Mouse (Mus musculus): ENCODE data around the gene Tfap2e. TPM values are rescaled to one million over a fixed set of nuclear protein-coding genes. Genes with fewer than 3 reads are reported as not detected.
A peak's percentile ranks its signal among the peaks of the same experiment; 100 is the strongest.

The Tfap2e gene
- 0.69 and 1.0 TPM in 2 replicates for polyA plus RNA-seq (2014; fragmentation: Nextera tagmentation; extraction: Ambion mirVana)

GRCm38 (mm10) chr4:126736001-126736414 lies at the start of gene Tfap2e:
Tfap2e (minus strand) TSS chr4:126736240.
- H3K4me3 ChIP-seq (ENCODE audit: low read depth, low read length), result peak within 1 kb of the TSS; percentile 17
- 2% methylated on average over 32 of the region's 32 CpGs for WGBS
- no peaks in the 10 kb centered on the region for H3K36me3 ChIP-seq (ENCODE audit: control insufficient read depth, insufficient read depth, low read length)
- peaks cover 80% of the 10 kb centered on the region for H3K27me3 ChIP-seq (replicated peaks; ENCODE audit: control insufficient read depth, insufficient read depth, low read length)
- ATAC-seq (peak; percentile 61), DNase-seq (ENCODE audit: low spot score) (peak; percentile 68)
- peak within 1 kb of the TSS; percentile 36 for H3K4me2 ChIP-seq (ENCODE audit: low read length)
- H3K4me1 ChIP-seq (ENCODE audit: control insufficient read depth, insufficient read depth, low read length), result no peaks in the 10 kb centered on the region
- no peaks in the 10 kb centered on the region for H3K9me3 ChIP-seq (replicated peaks; ENCODE audit: control insufficient read depth, low read length)
- H3K27ac ChIP-seq (ENCODE audit: low read depth, low read length), result no peak within 1 kb of the TSS
- H3K9ac ChIP-seq (ENCODE audit: low read length), result no peak within 1 kb of the TSS

GRCm38 (mm10) chr4:126782996-126783395 lies 47.0 kb upstream of the Tfap2e start:
- Histone ChIP-seq H3K4me2 (ENCODE audit: low read length) (no peak overlapping the region), H3K36me3 (ENCODE audit: control insufficient read depth, insufficient read depth, low read length) (no peaks in the 10 kb centered on the region), H3K9me3 (replicated peaks; ENCODE audit: control insufficient read depth, low read length) (no peaks in the 10 kb centered on the region), H3K4me1 (ENCODE audit: control insufficient read depth, insufficient read depth, low read length) (peaks cover 41% of the 10 kb centered on the region), H3K4me3 (ENCODE audit: low read depth, low read length) (no peak overlapping the region), H3K9ac (ENCODE audit: low read length) (no peak overlapping the region), H3K27ac (ENCODE audit: low read depth, low read length) (peak overlapping the region; percentile 1; the same call in 1 of the 2 replicates), H3K27me3 (replicated peaks; ENCODE audit: control insufficient read depth, insufficient read depth, low read length) (no peaks in the 10 kb centered on the region)
- DNase-seq (ENCODE audit: low spot score) (peak; percentile 55), ATAC-seq (no peak)
- WGBS, result 47% methylated on average over 8 of the region's 8 CpGs

GRCm38 (mm10) chr4:126782512-126782911 lies 46.5 kb upstream of the Tfap2e start:
- H3K36me3 ChIP-seq (ENCODE audit: control insufficient read depth, insufficient read depth, low read length), result no peaks in the 10 kb centered on the region
- ATAC-seq, result no peak
- H3K4me3 ChIP-seq (ENCODE audit: low read depth, low read length), result no peak overlapping the region
- no peak overlapping the region for H3K4me2 ChIP-seq (ENCODE audit: low read length)
- H3K9me3 ChIP-seq (replicated peaks; ENCODE audit: control insufficient read depth, low read length), result no peaks in the 10 kb centered on the region
- H3K27ac ChIP-seq (ENCODE audit: low read depth, low read length), result 0 out of 2 replicates have a peak overlapping the region, but pooled peaks have one; percentile 44
- H3K9ac ChIP-seq (ENCODE audit: low read length), result no peak overlapping the region
- 67% methylated on average over 8 of the region's 8 CpGs for WGBS
- no peaks in the 10 kb centered on the region for H3K27me3 ChIP-seq (replicated peaks; ENCODE audit: control insufficient read depth, insufficient read depth, low read length)
- no peak for DNase-seq (ENCODE audit: low spot score)
- peaks cover 41% of the 10 kb centered on the region for H3K4me1 ChIP-seq (ENCODE audit: control insufficient read depth, insufficient read depth, low read length)

- H3K4me2 ChIP-seq (ENCODE audit: low read length), result no peak overlapping the region
- DNase-seq (ENCODE audit: low spot score) (peak; percentile 57), ATAC-seq (peak; percentile 45; the same call in 1 of the 2 replicates)
- 3% methylated on average over 3 of the region's 3 CpGs for WGBS
- no peaks in the 10 kb centered on the region for H3K9me3 ChIP-seq (replicated peaks; ENCODE audit: control insufficient read depth, low read length)
- H3K36me3 ChIP-seq (ENCODE audit: control insufficient read depth, insufficient read depth, low read length), result no peaks in the 10 kb centered on the region
- H3K4me3 ChIP-seq (ENCODE audit: low read depth, low read length), result no peak overlapping the region
- H3K4me1 ChIP-seq (ENCODE audit: control insufficient read depth, insufficient read depth, low read length), result peaks cover 41% of the 10 kb centered on the region
- no peak overlapping the region for H3K9ac ChIP-seq (ENCODE audit: low read length)
- peak overlapping the region; percentile 44; the same call in 1 of the 2 replicates for H3K27ac ChIP-seq (ENCODE audit: low read depth, low read length)
- H3K27me3 ChIP-seq (replicated peaks; ENCODE audit: control insufficient read depth, insufficient read depth, low read length), result no peaks in the 10 kb centered on the region
Observed at GRCm38 (mm10) chr4:126781871-126782270, 45.8 kb upstream of the Tfap2e start.

GRCm38 (mm10) chr4:126779826-126780775 lies 44.1 kb upstream of the Tfap2e start:
- Histone ChIP-seq H3K27ac (ENCODE audit: low read depth, low read length) (peak overlapping the region; percentile 80), H3K27me3 (replicated peaks; ENCODE audit: control insufficient read depth, insufficient read depth, low read length) (no peaks in the 10 kb centered on the region), H3K9me3 (replicated peaks; ENCODE audit: control insufficient read depth, low read length) (no peaks in the 10 kb centered on the region), H3K4me3 (ENCODE audit: low read depth, low read length) (no peak overlapping the region), H3K36me3 (ENCODE audit: control insufficient read depth, insufficient read depth, low read length) (no peaks in the 10 kb centered on the region), H3K4me2 (ENCODE audit: low read length) (peak overlapping the region; percentile 34), H3K9ac (ENCODE audit: low read length) (peak overlapping the region; percentile 21; the same call in 1 of the 2 replicates), H3K4me1 (ENCODE audit: control insufficient read depth, insufficient read depth, low read length) (peaks cover 41% of the 10 kb centered on the region)
- 10% methylated on average over 12 of the region's 12 CpGs for WGBS
- DNase-seq (ENCODE audit: low spot score), result peak; percentile 71
- peak; percentile 42 for ATAC-seq

- peak; percentile 58; the same call in 1 of the 2 replicates for ATAC-seq
- peak overlapping the region; percentile 80 for H3K27ac ChIP-seq (ENCODE audit: low read depth, low read length)
- peak overlapping the region; percentile 28 for H3K4me2 ChIP-seq (ENCODE audit: low read length)
- no peaks in the 10 kb centered on the region for H3K9me3 ChIP-seq (replicated peaks; ENCODE audit: control insufficient read depth, low read length)
- peaks cover 41% of the 10 kb centered on the region for H3K4me1 ChIP-seq (ENCODE audit: control insufficient read depth, insufficient read depth, low read length)
- H3K4me3 ChIP-seq (ENCODE audit: low read depth, low read length), result no peak overlapping the region
- no peaks in the 10 kb centered on the region for H3K36me3 ChIP-seq (ENCODE audit: control insufficient read depth, insufficient read depth, low read length)
- peak overlapping the region; percentile 25; the same call in 1 of the 2 replicates for H3K9ac ChIP-seq (ENCODE audit: low read length)
- peak; percentile 39 for DNase-seq (ENCODE audit: low spot score)
- no peaks in the 10 kb centered on the region for H3K27me3 ChIP-seq (replicated peaks; ENCODE audit: control insufficient read depth, insufficient read depth, low read length)
- WGBS, result 20% methylated on average over 8 of the region's 8 CpGs
Observed at GRCm38 (mm10) chr4:126779148-126779581, 43.1 kb upstream of the Tfap2e start.

GRCm38 (mm10) chr4:126775182-126775581 lies 39.1 kb upstream of the Tfap2e start:
- no peak for DNase-seq (ENCODE audit: low spot score)
- no peak overlapping the region for H3K4me3 ChIP-seq (ENCODE audit: low read depth, low read length)
- no peaks in the 10 kb centered on the region for H3K9me3 ChIP-seq (replicated peaks; ENCODE audit: control insufficient read depth, low read length)
- H3K4me2 ChIP-seq (ENCODE audit: low read length), result no peak overlapping the region
- no peaks in the 10 kb centered on the region for H3K27me3 ChIP-seq (replicated peaks; ENCODE audit: control insufficient read depth, insufficient read depth, low read length)
- no peak overlapping the region for H3K27ac ChIP-seq (ENCODE audit: low read depth, low read length)
- no peak overlapping the region for H3K9ac ChIP-seq (ENCODE audit: low read length)
- peaks cover 17% of the 10 kb centered on the region for H3K4me1 ChIP-seq (ENCODE audit: control insufficient read depth, insufficient read depth, low read length)
- ATAC-seq, result no peak
- 78% methylated on average over 1 of the region's 1 CpGs for WGBS
- H3K36me3 ChIP-seq (ENCODE audit: control insufficient read depth, insufficient read depth, low read length), result no peaks in the 10 kb centered on the region

- Histone ChIP-seq H3K9ac (ENCODE audit: low read length) (no peak overlapping the region), H3K36me3 (ENCODE audit: control insufficient read depth, insufficient read depth, low read length) (no peaks in the 10 kb centered on the region), H3K4me3 (ENCODE audit: low read depth, low read length) (no peak overlapping the region), H3K27ac (ENCODE audit: low read depth, low read length) (no peak overlapping the region), H3K27me3 (replicated peaks; ENCODE audit: control insufficient read depth, insufficient read depth, low read length) (no peaks in the 10 kb centered on the region), H3K4me1 (ENCODE audit: control insufficient read depth, insufficient read depth, low read length) (peaks cover 4% of the 10 kb centered on the region), H3K4me2 (ENCODE audit: low read length) (no peak overlapping the region), H3K9me3 (replicated peaks; ENCODE audit: control insufficient read depth, low read length) (no peaks in the 10 kb centered on the region)
- DNase-seq (ENCODE audit: low spot score) (no peak), ATAC-seq (no peak)
- WGBS, result 95% methylated on average over 6 of the region's 6 CpGs
Observed at GRCm38 (mm10) chr4:126773871-126774270, 37.8 kb upstream of the Tfap2e start.

- H3K9me3 ChIP-seq (replicated peaks; ENCODE audit: control insufficient read depth, low read length), result no peaks in the 10 kb centered on the region
Observed at GRCm38 (mm10) chr4:126770831-126771230, 34.8 kb upstream of the Tfap2e start.

More at GRCm38 (mm10) chr4:126770831-126771230, 34.8 kb upstream of the Tfap2e start:
- DNase-seq (ENCODE audit: low spot score) (no peak), ATAC-seq (no peak)
- H3K27ac ChIP-seq (ENCODE audit: low read depth, low read length), result no peak overlapping the region
- H3K4me1 ChIP-seq (ENCODE audit: control insufficient read depth, insufficient read depth, low read length), result no peaks in the 10 kb centered on the region
- WGBS, result 94% methylated on average over 4 of the region's 4 CpGs
- H3K9ac ChIP-seq (ENCODE audit: low read length), result no peak overlapping the region
- no peaks in the 10 kb centered on the region for H3K27me3 ChIP-seq (replicated peaks; ENCODE audit: control insufficient read depth, insufficient read depth, low read length)
- H3K4me3 ChIP-seq (ENCODE audit: low read depth, low read length), result no peak overlapping the region
- H3K36me3 ChIP-seq (ENCODE audit: control insufficient read depth, insufficient read depth, low read length), result 0 out of 2 replicates have a peak, but pooled peaks cover 3% of the 10 kb centered on the region
- H3K4me2 ChIP-seq (ENCODE audit: low read length), result no peak overlapping the region

Data from forebrain, embryonic 14.5 days (tissue).